Mouse (Mus musculus): Measurements from ENCODE around the gene Cldn7.

- no peak for TF ChIP-seq POLR2A (IDR thresholded peaks at IDR 0.05; ENCODE audit: extremely low read depth, insufficient read depth, low read length)
- 0 out of 2 replicates have a peak, but pooled peaks have one; percentile 11 for TF ChIP-seq CTCF (IDR thresholded peaks at IDR 0.05; ENCODE audit: extremely low read depth, insufficient read depth, low read length)
Observed at GRCm38 (mm10) chr11:70005521-70005920, 40.9 kb downstream of the Cldn7 start.
